Mouse (Mus musculus): Measurements from ENCODE around the gene Gucy2g.

- no peak for TF ChIP-seq CTCF (IDR thresholded peaks at IDR 0.05; ENCODE audit: low read depth, low read length)
- no peak for TF ChIP-seq TAL1 (conservative IDR thresholded peaks at IDR 0.05; ENCODE audit: low read depth, low read length)
Measured at GRCm38 (mm10) chr19:55180433-55180832, 60.6 kb downstream of the Gucy2g start, which contains the start of gene Tectb.
